Mouse (Mus musculus): ENCODE measurements around the gene Asic4. TPM values are rescaled to one million over a fixed set of nuclear protein-coding genes. Genes with fewer than 3 reads are reported as not detected.

Asic4 gene
- total and polyA plus RNA-seq, 3 experiments = not detected

GRCm38 (mm10) chr1:75408210-75408609 lies 42.0 kb upstream of the Asic4 start:
- Histone ChIP-seq H3K27ac (no peak overlapping the region), H3K9ac (ENCODE audit: low read depth, low read length) (no peak overlapping the region), H3K4me1 (ENCODE audit: control insufficient read depth, insufficient read depth, low read length) (no peaks in the 10 kb centered on the region; the same call in 1 of the 2 replicates), H3K4me3 (no peak overlapping the region), H3K79me2 (replicated peaks; ENCODE audit: control insufficient read depth, insufficient read depth, low read length) (no peaks in the 10 kb centered on the region), H3K36me3 (ENCODE audit: control insufficient read depth, insufficient read depth, low read length) (no peaks in the 10 kb centered on the region), H3K27me3 (ENCODE audit: control insufficient read depth, insufficient read depth, low read length) (no peaks in the 10 kb centered on the region)
- intact Hi-C loops (cut with DNase I) = loop anchor here (5.0 kb wide), 1 partner anchor 36 kb away; no protein-coding TSS in a partner anchor
- WGBS = 40% methylated on average over 4 of the region's 4 CpGs
- DNase-seq = no peak
- TF ChIP-seq EP300 (IDR thresholded peaks at IDR 0.05; ENCODE audit: insufficient read depth, low read depth, low read length) = no peak

DNA sequence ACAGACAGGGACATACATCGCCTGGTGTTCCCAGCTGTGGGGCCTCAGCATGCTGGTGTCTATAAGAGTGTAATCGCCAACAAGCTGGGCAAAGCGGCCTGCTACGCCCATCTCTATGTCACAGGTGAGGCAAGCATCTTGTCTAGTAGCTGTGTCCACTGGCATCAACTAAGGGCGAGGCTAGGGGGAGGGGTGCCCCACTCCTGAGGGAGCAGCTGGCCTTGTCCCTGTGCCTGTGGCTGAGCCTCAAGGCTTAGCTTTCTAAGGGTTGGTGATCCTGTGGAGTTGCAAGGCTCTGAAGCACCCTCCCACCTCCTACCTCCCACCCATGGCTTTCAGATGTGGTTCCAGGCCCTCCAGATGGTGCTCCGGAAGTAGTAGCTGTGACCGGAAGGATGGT lies 40.3 kb upstream of the Asic4 start:
- DNase-seq = no peak
- intact Hi-C loops (cut with DNase I) = loop anchor here (5.0 kb wide), 1 partner anchor 38 kb away; no protein-coding TSS in a partner anchor
- Histone ChIP-seq H3K36me3 (ENCODE audit: control insufficient read depth, insufficient read depth, low read length) (no peaks in the 10 kb centered on the region), H3K27me3 (ENCODE audit: control insufficient read depth, insufficient read depth, low read length) (no peaks in the 10 kb centered on the region), H3K4me3 (no peak overlapping the region), H3K9ac (ENCODE audit: low read depth, low read length) (no peak overlapping the region), H3K4me1 (ENCODE audit: control insufficient read depth, insufficient read depth, low read length) (no peaks in the 10 kb centered on the region; the same call in 1 of the 2 replicates), H3K79me2 (replicated peaks; ENCODE audit: control insufficient read depth, insufficient read depth, low read length) (no peaks in the 10 kb centered on the region), H3K27ac (no peak overlapping the region)
- WGBS = 86% methylated on average over 7 of the region's 7 CpGs
- TF ChIP-seq POLR2A (IDR thresholded peaks at IDR 0.05; ENCODE audit: insufficient read depth, low read depth, low read length) (no peak), EP300 (IDR thresholded peaks at IDR 0.05; ENCODE audit: insufficient read depth, low read depth, low read length) (no peak)

GRCm38 (mm10) chr1:75412196-75412595 lies 38.0 kb upstream of the Asic4 start:
- intact Hi-C loops (cut with DNase I) = no loop called here
- Histone ChIP-seq H3K36me3 (ENCODE audit: control insufficient read depth, insufficient read depth, low read length) (no peaks in the 10 kb centered on the region), H3K4me1 (ENCODE audit: control insufficient read depth, insufficient read depth, low read length) (no peaks in the 10 kb centered on the region)

GRCm38 (mm10) chr1:75413749-75414148 lies 36.5 kb upstream of the Asic4 start:
- no peaks in the 10 kb centered on the region for H3K4me1 ChIP-seq (ENCODE audit: control insufficient read depth, insufficient read depth, low read length)
- no peaks in the 10 kb centered on the region for H3K27me3 ChIP-seq (ENCODE audit: control insufficient read depth, insufficient read depth, low read length)
- no peaks in the 10 kb centered on the region for H3K79me2 ChIP-seq (replicated peaks; ENCODE audit: control insufficient read depth, insufficient read depth, low read length)
- no peaks in the 10 kb centered on the region for H3K36me3 ChIP-seq (ENCODE audit: control insufficient read depth, insufficient read depth, low read length)
- 64% methylated on average over 3 of the region's 3 CpGs for WGBS
- H3K4me3 ChIP-seq = no peak overlapping the region
- intact Hi-C loops (cut with DNase I) = no loop called here
- peak; percentile 41 to 54 for DNase-seq
- no peak overlapping the region for H3K9ac ChIP-seq (ENCODE audit: low read depth, low read length)
- TF ChIP-seq CTCF (IDR thresholded peaks at IDR 0.05) (peak; percentile 78), POLR2A (IDR thresholded peaks at IDR 0.05; ENCODE audit: insufficient read depth, low read depth, low read length) (no peak), EP300 (IDR thresholded peaks at IDR 0.05; ENCODE audit: insufficient read depth, low read depth, low read length) (no peak)
- H3K27ac ChIP-seq = no peak overlapping the region

More at GRCm38 (mm10) chr1:75412196-75412595, 38.0 kb upstream of the Asic4 start:
- Histone ChIP-seq H3K79me2 (replicated peaks; ENCODE audit: control insufficient read depth, insufficient read depth, low read length) (no peaks in the 10 kb centered on the region), H3K27ac (no peak overlapping the region), H3K4me3 (no peak overlapping the region), H3K9ac (ENCODE audit: low read depth, low read length) (no peak overlapping the region), H3K27me3 (ENCODE audit: control insufficient read depth, insufficient read depth, low read length) (no peaks in the 10 kb centered on the region)
- TF ChIP-seq POLR2A (IDR thresholded peaks at IDR 0.05; ENCODE audit: insufficient read depth, low read depth, low read length) (no peak), EP300 (IDR thresholded peaks at IDR 0.05; ENCODE audit: insufficient read depth, low read depth, low read length) (no peak), CTCF (IDR thresholded peaks at IDR 0.05) (no peak)
- no peak for DNase-seq
- 96% methylated on average over 3 of the region's 3 CpGs for WGBS

- intact Hi-C loops (cut with DNase I) = no loop called here
- no peak for DNase-seq
- Histone ChIP-seq H3K36me3 (ENCODE audit: control insufficient read depth, insufficient read depth, low read length) (no peaks in the 10 kb centered on the region), H3K4me1 (ENCODE audit: control insufficient read depth, insufficient read depth, low read length) (no peaks in the 10 kb centered on the region), H3K9ac (ENCODE audit: low read depth, low read length) (no peak overlapping the region), H3K4me3 (no peak overlapping the region), H3K79me2 (replicated peaks; ENCODE audit: control insufficient read depth, insufficient read depth, low read length) (no peaks in the 10 kb centered on the region), H3K27ac (no peak overlapping the region), H3K27me3 (ENCODE audit: control insufficient read depth, insufficient read depth, low read length) (no peaks in the 10 kb centered on the region)
- TF ChIP-seq POLR2A (IDR thresholded peaks at IDR 0.05; ENCODE audit: insufficient read depth, low read depth, low read length) = no peak
- TF ChIP-seq EP300 (IDR thresholded peaks at IDR 0.05; ENCODE audit: insufficient read depth, low read depth, low read length) = no peak
- TF ChIP-seq CTCF (IDR thresholded peaks at IDR 0.05) = no peak
- WGBS = 49% methylated on average over 20 of the region's 20 CpGs
Measured at GRCm38 (mm10) chr1:75421794-75422193, 28.4 kb upstream of the Asic4 start.

DNA sequence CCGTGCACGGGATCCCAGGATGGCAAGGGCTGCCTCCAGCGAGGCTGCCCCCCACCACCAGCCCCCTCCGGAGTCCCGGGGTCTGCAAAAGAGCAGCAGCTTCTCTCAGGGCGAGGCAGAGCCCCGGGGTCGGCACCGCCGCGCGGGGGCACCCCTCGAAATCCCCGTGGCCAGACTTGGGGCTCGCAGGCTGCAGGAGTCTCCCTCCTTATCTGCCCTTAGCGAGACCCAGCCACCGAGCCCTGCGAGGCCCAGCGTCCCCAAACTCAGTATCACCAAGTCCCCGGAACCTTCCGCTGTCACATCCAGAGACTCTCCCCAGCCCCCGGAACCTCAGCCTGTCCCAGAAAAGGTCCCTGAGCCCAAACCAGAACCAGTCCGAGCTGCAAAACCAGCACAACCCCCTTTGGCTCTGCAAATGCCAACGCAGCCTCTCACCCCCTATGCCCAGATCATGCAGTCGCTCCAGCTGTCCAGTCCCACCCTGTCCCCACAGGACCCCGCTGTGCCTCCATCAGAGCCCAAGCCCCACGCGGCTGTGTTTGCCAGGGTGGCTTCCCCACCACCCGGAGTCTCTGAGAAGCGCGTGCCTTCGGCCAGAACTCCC lies 27.9 kb upstream of the Asic4 start:
- Histone ChIP-seq H3K4me1 (ENCODE audit: control insufficient read depth, insufficient read depth, low read length) (no peaks in the 10 kb centered on the region), H3K27me3 (ENCODE audit: control insufficient read depth, insufficient read depth, low read length) (no peaks in the 10 kb centered on the region), H3K36me3 (ENCODE audit: control insufficient read depth, insufficient read depth, low read length) (no peaks in the 10 kb centered on the region), H3K27ac (no peak overlapping the region), H3K4me3 (no peak overlapping the region), H3K9ac (ENCODE audit: low read depth, low read length) (no peak overlapping the region), H3K79me2 (replicated peaks; ENCODE audit: control insufficient read depth, insufficient read depth, low read length) (no peaks in the 10 kb centered on the region)
- intact Hi-C loops (cut with DNase I) = no loop called here
- no peak for DNase-seq
- 33% methylated on average over 32 of the region's 32 CpGs for WGBS
- no peak for TF ChIP-seq POLR2A (IDR thresholded peaks at IDR 0.05; ENCODE audit: insufficient read depth, low read depth, low read length)
- no peak for TF ChIP-seq EP300 (IDR thresholded peaks at IDR 0.05; ENCODE audit: insufficient read depth, low read depth, low read length)
- no peak for TF ChIP-seq CTCF (IDR thresholded peaks at IDR 0.05)

Measured in heart, adult 2 months (tissue).